ENCODE assay signal across 8 mouse cellular contexts in genomic region chr4:41606784-41607183, GRCm38 (mm10). TPM values are rescaled to one million over a fixed set of nuclear protein-coding genes. Genes with fewer than 3 reads are reported as not detected.
DNase-seq lines count a peak whose midpoint lies in the region; ATAC-seq lines count a peak whose summit lies in the region.

No protein-coding gene starts in this region.

- no peaks in the 10 kb centered on the region for H3K9me3 ChIP-seq in forebrain, embryonic 11.5 days (ENCODE audit: control insufficient read depth, low read length)
- no peaks in the 10 kb centered on the region for H3K9me3 ChIP-seq in forebrain, embryonic 12.5 days

- ATAC-seq in forebrain, embryonic 11.5 days (replicated peaks; ENCODE audit: low FRiP score), result no peak
- no peak for ATAC-seq in forebrain, embryonic 12.5 days (ENCODE audit: low FRiP score)

- peak; percentile 72 for DNase-seq in forebrain, embryonic 11.5 days (ENCODE audit: low spot score)
- DNase-seq in urinary bladder, postnatal 25 days (ENCODE audit: low spot score), result peak; percentile 52
- DNase-seq in urinary bladder, adult 2 months (ENCODE audit: low spot score), result no peak
- DNase-seq in kidney, postnatal 4 days, result peak; percentile 89 to 90
- DNase-seq in thymus, postnatal 25 days, result peak; percentile 37
- no peak for DNase-seq in cerebellum, postnatal 36 days
- DNase-seq in cerebellum, adult 9-11 months, result no peak

- H3K4me3 ChIP-seq in forebrain, embryonic 11.5 days (ENCODE audit: low read depth, low read length), result no peak overlapping the region
- no peak overlapping the region for H3K4me3 ChIP-seq in forebrain, embryonic 12.5 days (replicated peaks)

- no peaks in the 10 kb centered on the region for H3K36me3 ChIP-seq in forebrain, embryonic 11.5 days (ENCODE audit: control insufficient read depth, insufficient read depth, low read length)
- H3K36me3 ChIP-seq in forebrain, embryonic 12.5 days (replicated peaks), result no peaks in the 10 kb centered on the region

- 39% methylated on average over 4 of the region's 4 CpGs for WGBS in forebrain, embryonic 11.5 days
- WGBS in forebrain, embryonic 12.5 days, result 49% methylated on average over 4 of the region's 4 CpGs

- peaks cover 4% of the 10 kb centered on the region; the same call in 1 of the 2 replicates for H3K4me1 ChIP-seq in forebrain, embryonic 11.5 days (replicated peaks; ENCODE audit: control insufficient read depth, insufficient read depth, low read length)
- peaks cover 38% of the 10 kb centered on the region for H3K4me1 ChIP-seq in forebrain, embryonic 12.5 days

- no peak overlapping the region for H3K9ac ChIP-seq in forebrain, embryonic 11.5 days (ENCODE audit: low read length)
- no peak overlapping the region for H3K9ac ChIP-seq in forebrain, embryonic 12.5 days

- no peak overlapping the region for H3K27ac ChIP-seq in forebrain, embryonic 11.5 days (ENCODE audit: low read depth, low read length)
- H3K27ac ChIP-seq in forebrain, embryonic 12.5 days, result no peak overlapping the region

- no peaks in the 10 kb centered on the region; the same call in 1 of the 2 replicates for H3K27me3 ChIP-seq in forebrain, embryonic 11.5 days (ENCODE audit: control insufficient read depth, insufficient read depth, low read length)
- H3K27me3 ChIP-seq in forebrain, embryonic 12.5 days, result peaks cover 39% of the 10 kb centered on the region

- no peak overlapping the region for H3K4me2 ChIP-seq in forebrain, embryonic 11.5 days (ENCODE audit: low read depth, low read length, severe bottlenecking)
- no peak overlapping the region for H3K4me2 ChIP-seq in forebrain, embryonic 12.5 days

RNA-seq across cellular contexts. Expression of gene Enho, which starts 33.3 kb away (rescaled TPM):
- 28.1 and 34.5 TPM in 2 replicates for polyA plus RNA-seq in forebrain, embryonic 11.5 days (2014; fragmentation: Nextera tagmentation; extraction: Ambion mirVana)
- 43.2 and 44.7 TPM in 2 replicates for polyA plus RNA-seq in forebrain, embryonic 12.5 days (2016; fragmentation: Nextera tagmentation; extraction: Ambion mirVana)
- 165 and 187 TPM in 2 replicates for polyA plus RNA-seq in urinary bladder, adult 2 months (2012; rRNA removed)

RNA-seq across cellular contexts. Expression of gene Dnaic1, which starts 37.2 kb away (rescaled TPM):
- 1.2 and 1.9 TPM in 2 replicates for polyA plus RNA-seq in forebrain, embryonic 11.5 days (2014; fragmentation: Nextera tagmentation; extraction: Ambion mirVana)
- polyA plus RNA-seq in forebrain, embryonic 12.5 days (2016; fragmentation: Nextera tagmentation; extraction: Ambion mirVana), result 1.5 TPM in 2 replicates
- 85.3 and 93.8 TPM in 2 replicates for polyA plus RNA-seq in urinary bladder, adult 2 months (2012; rRNA removed)

RNA-seq across cellular contexts. Expression of gene Fam219a, which starts 37.4 kb away (rescaled TPM):
- 6.2 and 6.7 TPM in 2 replicates for polyA plus RNA-seq in forebrain, embryonic 11.5 days (2014; fragmentation: Nextera tagmentation; extraction: Ambion mirVana)
- polyA plus RNA-seq in forebrain, embryonic 12.5 days (2016; fragmentation: Nextera tagmentation; extraction: Ambion mirVana), result 9.3 and 10.1 TPM in 2 replicates
- 20.9 and 21.3 TPM in 2 replicates for polyA plus RNA-seq in urinary bladder, adult 2 months (2012; rRNA removed)

Comparison
In these comparisons a context has a peak if more than half of its experiments do, and no peak if none do; other contexts are left out.
1. DNase-seq: peak in forebrain, embryonic 11.5 days (single experiment), urinary bladder, postnatal 25 days (single experiment), kidney, postnatal 4 days (2 of 2) and thymus, postnatal 25 days (single experiment); none in urinary bladder, adult 2 months (single experiment), cerebellum, postnatal 36 days (0 of 2) and cerebellum, adult 9-11 months (single experiment).
2. RNA of gene Dnaic1, which starts 37.2 kb away (polyA plus RNA-seq): 85.3 to 93.8 TPM in urinary bladder, adult 2 months; 1.2 to 1.9 TPM in forebrain, embryonic 11.5 days and 1.5 TPM in forebrain, embryonic 12.5 days; every median in the first group is over 10 times any median in the second.